Mouse (Mus musculus): ENCODE measurements around the gene Dcst1. TPM values are rescaled to one million over a fixed set of nuclear protein-coding genes. Genes with fewer than 3 reads are reported as not detected.

Dcst1 gene
- polyA plus RNA-seq, 2 experiments = 0.11 to 0.18 TPM

GRCm38 (mm10) chr3:89319591-89320350, 45.3 kb downstream of the Dcst1 start:
- peaks cover 4% of the 10 kb centered on the region; the same call in 1 of the 2 replicates for H3K36me3 ChIP-seq (ENCODE audit: control insufficient read depth, insufficient read depth, low read length)
- H3K9ac ChIP-seq (ENCODE audit: low read depth, low read length, severe bottlenecking) = peak overlapping the region; percentile 55
- DNase-seq (ENCODE audit: low spot score) = no peak
- WGBS = 4% methylated on average over 44 of the region's 58 CpGs
- H3K9me3 ChIP-seq (ENCODE audit: control insufficient read depth, low read length) = no peaks in the 10 kb centered on the region
- H3K4me2 ChIP-seq (replicated peaks; ENCODE audit: low read depth, low read length, severe bottlenecking) = peak overlapping the region; percentile 99
- H3K4me3 ChIP-seq (replicated peaks; ENCODE audit: low read length) = peak overlapping the region; percentile 71
- no peak for TF ChIP-seq POLR2A (IDR thresholded peaks at IDR 0.05; ENCODE audit: borderline replicate concordance, extremely low read depth, insufficient read depth, insufficient read length)
- ATAC-seq (ENCODE audit: low FRiP score, low read depth) = no peak
- peaks cover 10% of the 10 kb centered on the region for H3K27me3 ChIP-seq (ENCODE audit: control insufficient read depth, insufficient read depth, low read length)
- no peak overlapping the region for H3K27ac ChIP-seq (replicated peaks; ENCODE audit: low read depth, low read length)
- H3K4me1 ChIP-seq (ENCODE audit: control insufficient read depth, insufficient read depth, low read length) = peaks cover 51% of the 10 kb centered on the region

GRCm38 (mm10) chr3:89318971-89319590, 46.0 kb downstream of the Dcst1 start:
- H3K4me2 ChIP-seq (replicated peaks; ENCODE audit: low read depth, low read length, severe bottlenecking) = peak overlapping the region; percentile 99
- no peak for ATAC-seq (ENCODE audit: low FRiP score, low read depth)
- H3K36me3 ChIP-seq (ENCODE audit: control insufficient read depth, insufficient read depth, low read length) = peaks cover 6% of the 10 kb centered on the region; the same call in 1 of the 2 replicates
- DNase-seq (ENCODE audit: low spot score) = peak; percentile 37
- 10% methylated on average over 21 of the region's 21 CpGs for WGBS
- no peak for TF ChIP-seq POLR2A (IDR thresholded peaks at IDR 0.05; ENCODE audit: borderline replicate concordance, extremely low read depth, insufficient read depth, insufficient read length)
- peaks cover 53% of the 10 kb centered on the region for H3K4me1 ChIP-seq (ENCODE audit: control insufficient read depth, insufficient read depth, low read length)
- peak overlapping the region; percentile 55; the same call in 1 of the 2 replicates for H3K9ac ChIP-seq (ENCODE audit: low read depth, low read length, severe bottlenecking)
- peak overlapping the region; percentile 71 for H3K4me3 ChIP-seq (replicated peaks; ENCODE audit: low read length)
- no peaks in the 10 kb centered on the region for H3K9me3 ChIP-seq (ENCODE audit: control insufficient read depth, low read length)
- peaks cover 10% of the 10 kb centered on the region for H3K27me3 ChIP-seq (ENCODE audit: control insufficient read depth, insufficient read depth, low read length)
- H3K27ac ChIP-seq (replicated peaks; ENCODE audit: low read depth, low read length) = no peak overlapping the region

- no peaks in the 10 kb centered on the region for H3K9me3 ChIP-seq (ENCODE audit: control insufficient read depth, low read length)
Observed at GRCm38 (mm10) chr3:89318316-89318715, 46.7 kb downstream of the Dcst1 start.

GRCm38 (mm10) chr3:89317246-89317645, 47.8 kb downstream of the Dcst1 start:
- H3K4me2 ChIP-seq (replicated peaks; ENCODE audit: low read depth, low read length, severe bottlenecking) = no peak overlapping the region
- no peak overlapping the region; the same call in 1 of the 2 replicates for H3K9ac ChIP-seq (ENCODE audit: low read depth, low read length, severe bottlenecking)
- H3K27ac ChIP-seq (replicated peaks; ENCODE audit: low read depth, low read length) = no peak overlapping the region

More at GRCm38 (mm10) chr3:89318316-89318715, 46.7 kb downstream of the Dcst1 start:
- Histone ChIP-seq H3K4me2 (replicated peaks; ENCODE audit: low read depth, low read length, severe bottlenecking) (no peak overlapping the region), H3K27me3 (ENCODE audit: control insufficient read depth, insufficient read depth, low read length) (peaks cover 10% of the 10 kb centered on the region), H3K36me3 (ENCODE audit: control insufficient read depth, insufficient read depth, low read length) (peaks cover 6% of the 10 kb centered on the region; the same call in 1 of the 2 replicates), H3K4me1 (ENCODE audit: control insufficient read depth, insufficient read depth, low read length) (peaks cover 53% of the 10 kb centered on the region), H3K27ac (replicated peaks; ENCODE audit: low read depth, low read length) (no peak overlapping the region), H3K4me3 (replicated peaks; ENCODE audit: low read length) (no peak overlapping the region), H3K9ac (ENCODE audit: low read depth, low read length, severe bottlenecking) (no peak overlapping the region)
- no peak for TF ChIP-seq POLR2A (IDR thresholded peaks at IDR 0.05; ENCODE audit: borderline replicate concordance, extremely low read depth, insufficient read depth, insufficient read length)
- ATAC-seq (ENCODE audit: low FRiP score, low read depth) (no peak), DNase-seq (ENCODE audit: low spot score) (no peak)
- WGBS = 67% methylated on average over 8 of the region's 8 CpGs

DNA sequence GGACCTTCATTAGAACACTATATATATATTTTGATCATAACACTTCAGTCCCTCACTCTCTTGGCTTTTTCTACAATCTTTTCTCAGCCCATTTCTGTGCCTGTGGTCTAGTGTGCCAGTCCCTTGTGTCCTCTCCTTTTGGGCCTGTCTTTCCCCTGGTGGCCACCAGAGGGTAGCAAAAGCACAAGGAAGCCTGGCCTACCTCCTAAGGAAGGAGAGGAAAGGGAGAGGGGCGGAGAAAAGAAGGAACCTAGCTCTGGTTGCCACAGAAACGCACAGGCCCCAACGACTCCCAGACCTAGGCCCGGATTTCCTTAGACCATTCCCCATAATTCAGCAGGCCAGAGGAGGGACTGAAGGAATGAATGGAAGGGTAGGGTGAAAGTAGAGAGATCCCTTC, 48.2 kb downstream of the Dcst1 start:
- Histone ChIP-seq H3K9me3 (ENCODE audit: control insufficient read depth, low read length) (no peaks in the 10 kb centered on the region), H3K36me3 (ENCODE audit: control insufficient read depth, insufficient read depth, low read length) (peaks cover 6% of the 10 kb centered on the region; the same call in 1 of the 2 replicates), H3K27ac (replicated peaks; ENCODE audit: low read depth, low read length) (no peak overlapping the region), H3K4me2 (replicated peaks; ENCODE audit: low read depth, low read length, severe bottlenecking) (peak overlapping the region; percentile 25; the same call in 1 of the 2 replicates), H3K4me3 (replicated peaks; ENCODE audit: low read length) (no peak overlapping the region), H3K4me1 (ENCODE audit: control insufficient read depth, insufficient read depth, low read length) (peaks cover 51% of the 10 kb centered on the region), H3K9ac (ENCODE audit: low read depth, low read length, severe bottlenecking) (no peak overlapping the region), H3K27me3 (ENCODE audit: control insufficient read depth, insufficient read depth, low read length) (peaks cover 10% of the 10 kb centered on the region)
- no peak for TF ChIP-seq POLR2A (IDR thresholded peaks at IDR 0.05; ENCODE audit: borderline replicate concordance, extremely low read depth, insufficient read depth, insufficient read length)
- DNase-seq (ENCODE audit: low spot score) (peak; percentile 86), ATAC-seq (ENCODE audit: low FRiP score, low read depth) (peak; percentile 41; the same call in 1 of the 2 replicates)
- 2% methylated on average over 4 of the region's 4 CpGs for WGBS

More at GRCm38 (mm10) chr3:89317246-89317645, 47.8 kb downstream of the Dcst1 start:
- ATAC-seq (ENCODE audit: low FRiP score, low read depth) = no peak
- DNase-seq (ENCODE audit: low spot score) = no peak
- TF ChIP-seq POLR2A (IDR thresholded peaks at IDR 0.05; ENCODE audit: borderline replicate concordance, extremely low read depth, insufficient read depth, insufficient read length) = no peak
- Histone ChIP-seq H3K36me3 (ENCODE audit: control insufficient read depth, insufficient read depth, low read length) (peaks cover 6% of the 10 kb centered on the region; the same call in 1 of the 2 replicates), H3K27me3 (ENCODE audit: control insufficient read depth, insufficient read depth, low read length) (peaks cover 10% of the 10 kb centered on the region), H3K9me3 (ENCODE audit: control insufficient read depth, low read length) (no peaks in the 10 kb centered on the region), H3K4me1 (ENCODE audit: control insufficient read depth, insufficient read depth, low read length) (peaks cover 51% of the 10 kb centered on the region), H3K4me3 (replicated peaks; ENCODE audit: low read length) (no peak overlapping the region)
- 53% methylated on average over 6 of the region's 6 CpGs for WGBS

Measured in limb, embryonic 14.5 days (tissue).